Mouse (Mus musculus) lung, postnatal 10 days (tissue): Measurements from ENCODE around the gene Cmtm7.

ENCODE experiments used
- DNase-seq: peaks from one replicate; pipeline ENCODE4 v3.0.0; 2021

Gene Cmtm7

DNA sequence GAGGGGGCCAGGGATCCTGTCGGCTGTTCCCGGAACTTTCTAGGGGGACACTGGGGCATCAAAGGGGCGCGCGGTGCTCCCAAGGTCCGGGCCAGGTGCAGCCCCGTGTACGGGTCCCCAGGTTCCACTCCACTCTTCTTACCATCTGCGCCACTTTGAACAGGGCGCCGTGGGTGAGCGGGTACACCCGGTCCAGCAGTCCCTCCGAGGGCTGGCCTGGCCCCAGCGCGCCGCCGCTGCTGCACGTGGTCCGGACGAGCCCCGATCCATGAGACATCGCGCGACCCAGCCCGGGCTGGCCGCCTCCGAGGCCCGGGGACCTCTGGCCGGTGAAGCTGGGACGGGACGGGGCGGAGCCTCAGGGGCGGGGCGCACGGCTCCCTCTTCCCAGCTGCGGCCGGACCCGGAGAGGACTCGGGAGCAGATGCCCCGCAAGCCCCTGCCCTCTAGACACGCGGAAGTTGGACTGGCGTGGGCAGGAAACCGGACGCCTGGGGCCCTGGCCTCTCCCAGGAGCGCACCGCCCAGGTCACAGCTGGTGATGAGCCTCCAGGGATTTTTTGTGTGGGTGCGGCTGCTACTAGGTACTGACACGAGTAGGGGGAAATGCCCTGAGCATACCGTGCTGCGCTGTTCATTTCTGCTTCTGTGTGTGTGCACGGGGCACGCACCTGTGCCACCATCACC is at the start of gene Cmtm7:
Gene Cmtm7, minus strand, starts transcription at position 331 of the 687 bp plus-strand sequence.
- DNase-seq: peak; percentile 87

DNA sequence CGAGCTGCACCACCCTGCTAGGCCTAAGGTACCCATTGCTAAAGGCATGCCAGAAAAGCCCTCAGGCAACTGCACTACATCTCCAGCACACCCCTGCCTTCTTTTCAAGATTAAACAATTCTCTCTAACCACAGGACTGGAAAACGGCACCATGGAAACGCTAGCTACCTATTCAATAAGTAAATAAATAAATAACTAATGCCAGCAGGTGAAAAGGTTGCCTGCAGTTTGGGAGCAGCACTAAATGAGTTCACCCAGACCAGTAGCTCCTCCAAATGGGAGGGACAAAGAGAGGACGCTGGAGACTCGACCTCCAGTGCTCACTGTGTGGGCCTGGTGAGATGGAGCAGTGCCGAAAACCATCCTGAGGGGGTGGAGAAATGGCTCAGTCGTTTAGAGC is 48.7 kb upstream of the Cmtm7 start:
- no peak for DNase-seq

DNA sequence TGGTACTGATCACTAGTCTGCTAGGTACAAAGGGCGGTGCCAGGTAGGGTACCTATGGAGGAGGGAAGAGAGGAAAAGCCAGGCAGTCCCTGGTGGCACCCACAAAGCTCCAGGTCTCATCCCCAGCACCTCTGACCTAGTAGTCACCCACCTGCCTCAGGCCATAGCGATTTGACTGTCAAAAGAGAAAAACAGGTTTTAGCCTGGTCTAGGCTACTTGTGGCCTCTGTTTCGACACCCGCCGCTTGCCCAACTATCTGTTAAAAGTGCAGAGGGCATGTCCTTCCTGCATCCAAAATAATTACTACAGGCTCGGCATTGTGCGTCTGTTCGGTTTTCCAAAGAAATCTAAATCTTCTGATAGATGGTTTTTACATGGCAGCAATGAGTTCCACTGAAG is 48.0 kb upstream of the Cmtm7 start:
- no peak for DNase-seq

DNA sequence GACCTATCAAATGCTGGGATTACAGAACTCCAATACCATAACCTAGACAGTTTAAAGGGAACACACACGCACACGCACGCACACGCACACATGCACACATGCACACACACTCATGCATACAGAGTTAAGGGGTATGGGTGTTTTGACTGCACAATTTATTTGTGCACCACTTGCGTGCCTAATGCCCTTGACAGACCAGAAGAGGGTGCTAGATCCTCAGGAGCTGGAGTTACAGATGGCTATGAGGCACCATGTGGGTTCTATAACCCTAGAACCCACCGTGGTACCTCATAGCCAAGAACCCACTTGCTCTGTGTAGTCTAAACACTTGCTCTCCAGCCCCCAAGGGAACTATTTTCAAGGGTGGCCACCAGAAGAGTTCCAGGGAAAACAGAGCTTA is 46.7 kb upstream of the Cmtm7 start:
- DNase-seq: no peak

DNA sequence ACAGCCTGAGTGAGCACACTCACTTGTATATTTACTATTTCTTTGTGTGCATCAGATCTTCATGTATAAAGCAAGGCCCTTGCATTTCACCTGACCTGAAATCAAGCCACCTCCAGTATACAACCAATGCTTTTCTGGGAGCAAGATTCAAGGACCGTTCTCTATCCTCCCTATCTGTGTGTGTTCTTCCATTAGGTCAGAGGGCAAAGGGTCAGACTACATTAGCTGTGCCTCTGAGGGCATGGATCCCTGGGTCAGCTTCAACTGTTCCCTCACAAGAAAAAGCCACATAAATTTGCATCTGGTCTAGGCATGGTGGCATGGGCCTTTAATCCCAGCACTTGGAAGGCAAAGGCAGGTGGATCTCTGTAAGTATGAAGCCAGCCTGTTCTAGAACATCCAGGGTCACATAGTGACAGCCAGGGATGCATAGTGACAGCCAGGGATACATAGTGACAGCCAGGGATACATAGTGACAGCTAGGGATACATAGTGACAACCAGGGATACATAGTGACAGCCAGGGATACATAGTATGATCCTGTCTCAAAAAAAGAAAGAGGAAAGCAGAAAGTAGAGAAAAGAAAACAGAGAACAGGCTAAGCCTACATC is 45.7 kb upstream of the Cmtm7 start:
- DNase-seq: no peak

DNA sequence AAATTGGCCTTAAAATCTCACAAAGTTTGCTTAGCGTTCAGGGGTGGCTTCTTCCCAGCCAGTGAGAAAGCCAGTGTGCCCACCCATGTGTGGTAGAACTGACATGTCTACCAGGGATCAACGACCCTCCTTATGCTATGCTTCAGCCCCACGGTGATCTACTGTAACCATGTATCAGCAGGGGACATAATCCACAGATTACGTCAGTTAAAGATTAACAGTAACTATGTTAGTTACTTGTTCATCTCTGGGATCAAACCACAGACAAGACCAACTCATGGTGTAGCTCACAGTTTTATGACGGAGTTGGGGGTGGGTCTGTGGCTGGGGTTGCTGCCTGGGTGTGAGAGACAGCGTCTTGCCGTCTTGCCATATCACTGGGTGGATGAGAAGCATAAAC is 42.5 kb upstream of the Cmtm7 start:
- DNase-seq: no peak

DNA sequence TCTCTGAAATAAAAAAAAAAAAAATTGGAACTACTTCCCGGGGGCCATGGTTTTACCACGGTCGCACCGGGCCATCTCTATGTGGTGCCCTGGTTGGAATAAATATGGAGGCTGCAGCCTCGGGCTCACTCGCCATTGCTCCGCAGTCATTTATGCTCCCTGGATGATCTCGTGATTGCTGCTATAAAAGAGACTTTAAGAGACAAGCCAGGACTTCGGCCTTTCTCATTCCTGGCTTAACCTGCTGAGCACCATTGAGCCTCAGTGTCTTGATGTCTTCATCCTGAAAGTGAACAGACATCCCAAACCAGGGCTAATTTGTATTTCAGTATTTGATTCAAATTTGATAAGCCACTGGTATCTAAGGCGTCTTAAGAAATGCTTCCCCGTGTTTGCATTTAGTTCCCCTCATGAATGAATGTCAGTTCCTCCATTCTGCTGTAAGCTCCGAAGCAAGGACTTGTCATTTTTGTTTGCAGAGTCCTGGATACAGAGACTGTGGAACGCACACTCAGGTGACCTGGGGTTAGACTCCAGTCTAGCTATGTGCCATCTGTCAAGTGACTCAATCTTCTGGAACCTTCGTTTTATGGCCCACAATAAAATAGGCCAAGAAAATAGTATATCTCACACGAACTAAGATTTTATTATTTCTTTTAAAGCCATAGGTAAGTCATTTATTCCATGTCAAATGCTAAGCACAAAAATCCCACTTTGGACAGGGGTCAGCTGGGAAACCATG is 40.1 kb upstream of the Cmtm7 start:
- no peak for DNase-seq

DNA sequence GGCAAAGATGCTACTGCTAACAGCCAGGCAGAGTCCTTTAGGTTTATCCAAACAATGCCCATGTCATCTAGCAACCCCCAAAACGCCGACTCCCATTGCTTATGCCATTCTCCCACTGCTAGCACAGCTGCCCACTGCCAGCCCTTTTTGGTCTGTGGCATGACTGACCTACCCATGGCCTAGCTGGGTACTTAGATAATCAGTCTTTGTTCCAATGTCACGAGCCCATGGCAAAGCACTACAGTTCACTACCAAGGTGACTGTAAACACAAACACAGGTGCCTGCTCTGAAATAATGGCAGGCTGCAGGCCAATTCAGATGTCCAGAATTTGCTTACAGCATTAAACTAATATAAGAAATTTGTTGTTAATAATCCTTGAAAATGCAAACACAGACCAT is 37.3 kb upstream of the Cmtm7 start:
- DNase-seq: no peak

DNA sequence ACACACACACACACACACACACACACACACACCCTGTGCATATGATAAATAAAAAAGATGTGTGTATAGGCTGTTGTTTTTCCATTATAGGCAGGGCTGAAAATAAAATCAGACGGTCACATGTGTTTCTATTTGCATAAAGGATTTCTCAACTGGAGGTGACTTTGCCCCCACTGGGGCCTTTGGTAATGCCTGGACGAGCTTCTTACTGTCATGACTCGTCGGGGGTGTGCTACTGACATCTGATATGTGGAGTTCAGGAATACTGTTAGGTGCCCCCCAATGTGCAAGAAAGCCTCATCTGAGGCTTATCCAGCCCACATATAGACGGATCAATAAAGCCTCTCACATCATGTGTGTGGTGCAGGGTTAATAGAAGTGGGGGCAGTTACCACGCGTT is 35.4 kb upstream of the Cmtm7 start:
- no peak for DNase-seq

DNA sequence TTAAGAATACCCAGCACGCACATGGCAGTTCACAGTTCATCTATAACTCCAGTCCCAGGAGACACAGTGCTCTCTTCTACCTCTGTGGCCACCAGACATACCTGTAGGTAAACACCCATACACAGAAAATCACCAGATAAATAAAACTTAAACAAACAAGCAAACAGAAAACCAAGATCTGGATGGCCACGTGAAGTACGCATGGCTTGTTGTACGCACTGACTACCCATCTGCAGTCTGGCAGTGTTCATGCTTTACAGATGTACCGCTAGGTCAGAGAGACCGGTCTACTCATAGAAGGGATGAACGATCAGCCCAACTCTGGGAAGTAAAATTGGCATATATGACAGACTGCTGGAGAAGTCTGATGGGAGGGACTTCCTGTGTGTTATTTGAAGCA is 34.5 kb upstream of the Cmtm7 start:
- no peak for DNase-seq

DNA sequence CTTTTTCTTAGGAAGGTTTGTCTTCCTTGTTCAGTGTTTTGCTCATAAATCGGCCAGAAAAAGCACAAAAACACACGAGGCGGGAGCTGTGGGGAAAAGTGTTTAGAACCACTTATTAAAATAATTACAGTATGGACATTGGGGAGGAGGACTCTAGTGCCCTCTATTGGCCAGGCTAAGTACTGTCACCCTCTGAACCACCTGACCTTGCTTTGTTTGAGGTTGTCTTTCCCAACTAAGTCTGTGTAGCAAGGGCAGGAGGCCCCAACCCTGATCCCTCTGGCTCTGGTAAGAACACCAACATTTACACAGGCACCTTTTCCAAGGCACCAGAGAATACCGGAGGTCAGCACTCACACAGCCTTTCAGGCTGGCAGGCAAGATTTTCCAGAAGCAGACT is 33.7 kb upstream of the Cmtm7 start:
- peak; percentile 63 for DNase-seq

DNA sequence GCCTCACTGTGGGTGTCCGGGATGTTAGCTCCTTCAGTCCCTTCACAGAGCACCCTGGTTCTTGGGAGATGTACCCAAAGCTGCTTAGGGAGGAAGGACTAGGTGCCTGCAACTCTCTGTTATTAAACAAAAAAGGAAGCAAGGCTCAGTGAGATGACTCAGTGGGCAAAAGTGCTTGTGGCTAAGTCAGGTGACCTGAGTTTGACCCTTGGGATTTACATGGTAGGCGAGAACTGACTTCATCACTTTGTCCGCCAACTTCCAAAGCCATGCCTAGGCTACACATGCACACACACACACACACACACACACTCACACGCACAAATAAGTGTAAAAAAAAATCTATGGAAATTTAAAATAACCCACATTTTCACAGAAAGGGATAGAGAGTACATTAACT is 30.3 kb upstream of the Cmtm7 start:
- no peak for DNase-seq

DNA sequence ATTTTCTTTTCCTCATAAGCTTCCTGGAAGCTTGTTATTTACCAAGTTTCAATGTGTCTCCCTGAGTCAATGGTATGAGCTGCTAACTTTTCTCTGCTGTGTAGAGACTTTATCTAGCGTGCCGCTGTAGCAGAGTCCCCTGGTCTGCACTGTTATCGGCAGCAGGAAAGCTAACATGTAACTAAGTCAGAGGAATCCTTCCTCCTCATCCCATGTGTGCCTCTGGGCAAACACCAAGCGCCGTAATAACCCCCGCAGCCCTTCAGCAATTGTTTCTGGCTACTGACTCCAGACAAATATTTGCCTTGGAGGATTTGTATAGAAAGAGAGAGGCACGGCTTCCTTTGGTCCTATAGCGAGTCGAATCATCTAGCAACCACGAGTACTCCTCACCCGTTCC is 29.2 kb upstream of the Cmtm7 start:
- DNase-seq: no peak

DNA sequence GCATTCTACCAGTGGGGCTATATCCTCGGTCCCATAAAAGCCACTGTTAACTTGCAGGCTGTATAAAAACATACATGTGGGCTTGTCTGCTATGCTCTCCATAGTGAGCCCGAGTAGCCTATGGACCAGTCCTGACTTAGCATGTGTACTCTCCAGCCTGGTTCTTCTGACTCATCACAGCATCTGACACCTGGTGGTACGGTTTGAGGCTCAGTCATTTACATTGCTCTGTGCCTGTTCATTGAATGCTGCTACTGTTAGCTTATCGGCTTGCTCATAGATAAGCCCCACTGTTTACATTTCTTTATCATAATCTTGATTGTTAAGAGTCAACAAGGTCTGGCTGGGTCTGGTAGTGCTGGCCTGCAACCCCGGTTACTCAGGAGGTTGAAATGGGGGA is 27.0 kb upstream of the Cmtm7 start:
- DNase-seq: no peak

DNA sequence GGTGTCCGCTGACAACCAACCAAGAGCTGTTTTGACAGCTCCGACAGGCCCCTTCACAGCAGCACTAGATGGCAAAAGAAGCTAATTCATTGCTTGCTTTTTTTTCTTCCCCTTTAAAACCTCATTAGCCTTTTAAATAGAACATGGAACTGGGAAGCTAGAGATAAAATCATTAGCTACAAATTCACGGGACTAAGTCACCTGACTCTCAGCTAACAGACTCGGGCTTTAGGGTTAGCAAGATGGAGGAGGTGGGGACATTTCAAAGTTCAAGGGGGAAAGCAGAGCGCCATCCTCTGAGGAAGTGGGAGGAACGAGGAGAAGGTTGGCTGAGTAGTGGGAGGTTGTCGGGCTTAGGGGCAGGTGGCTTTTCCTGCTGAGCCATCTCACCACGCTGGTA is 25.6 kb upstream of the Cmtm7 start:
- DNase-seq: no peak

DNA sequence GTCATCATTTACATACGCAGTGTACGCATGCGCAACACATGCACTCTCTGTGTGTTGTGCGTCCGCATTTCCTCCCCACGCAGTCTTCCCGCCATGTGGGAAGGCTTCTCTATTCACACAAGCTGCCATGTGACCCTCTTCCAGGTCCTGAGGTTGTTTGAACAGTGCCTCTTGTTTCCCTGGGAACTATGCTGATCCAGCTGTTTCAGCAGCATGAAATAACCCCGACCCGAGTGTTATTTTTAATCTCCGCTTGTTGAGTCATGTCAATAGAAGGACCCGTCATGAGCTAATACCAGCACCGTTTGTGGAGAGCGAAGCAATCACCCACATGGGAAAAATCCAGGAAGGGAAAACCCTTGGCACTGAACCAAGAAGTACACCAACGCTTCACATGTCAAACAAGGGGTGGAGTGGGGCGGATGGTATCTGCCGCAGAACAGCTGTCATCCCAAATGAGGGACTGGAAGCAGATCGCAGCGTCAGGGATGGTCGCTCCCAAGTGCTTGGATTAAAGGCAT is 23.6 kb upstream of the Cmtm7 start:
- peak; percentile 80 for DNase-seq

DNA sequence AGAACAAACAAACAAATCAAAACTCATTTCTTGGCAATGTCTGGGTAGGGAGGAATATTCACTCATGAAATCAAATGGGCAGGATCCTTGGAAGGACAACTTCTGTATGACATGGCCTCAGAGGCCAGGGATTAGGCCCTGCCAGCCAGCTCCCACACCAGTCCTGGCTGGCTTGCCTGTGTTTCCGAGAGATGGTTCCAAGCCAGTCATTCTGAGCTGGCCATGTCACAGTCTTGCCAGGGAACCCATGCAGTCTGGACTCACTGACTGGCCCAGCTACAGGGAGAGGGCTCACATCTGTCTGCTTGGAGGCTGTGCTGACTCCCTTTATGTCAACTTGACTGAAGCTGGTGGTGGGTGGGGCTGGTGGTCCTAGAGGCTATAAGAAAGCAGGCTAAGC is 20.5 kb upstream of the Cmtm7 start:
- DNase-seq: peak; percentile 42

DNA sequence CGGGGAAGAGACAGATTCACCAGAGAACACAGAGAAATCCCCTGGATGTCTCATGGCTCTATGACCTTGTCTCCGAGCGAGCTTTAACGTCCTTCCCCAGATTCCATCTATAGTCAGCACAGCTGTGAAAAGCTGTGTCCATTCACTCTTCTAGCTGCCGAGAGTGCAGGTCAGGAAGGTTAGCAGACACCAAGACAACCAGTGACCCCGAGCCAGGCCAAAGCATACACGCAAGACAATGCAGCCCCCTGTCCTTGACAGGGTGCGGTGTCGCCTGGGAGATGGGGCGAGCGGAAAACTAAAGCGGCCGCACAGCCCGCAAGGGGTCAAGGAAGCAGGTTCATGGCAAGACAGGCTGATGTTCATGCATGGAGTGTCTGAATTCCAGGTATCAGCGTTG is 19.6 kb upstream of the Cmtm7 start:
- no peak for DNase-seq

DNA sequence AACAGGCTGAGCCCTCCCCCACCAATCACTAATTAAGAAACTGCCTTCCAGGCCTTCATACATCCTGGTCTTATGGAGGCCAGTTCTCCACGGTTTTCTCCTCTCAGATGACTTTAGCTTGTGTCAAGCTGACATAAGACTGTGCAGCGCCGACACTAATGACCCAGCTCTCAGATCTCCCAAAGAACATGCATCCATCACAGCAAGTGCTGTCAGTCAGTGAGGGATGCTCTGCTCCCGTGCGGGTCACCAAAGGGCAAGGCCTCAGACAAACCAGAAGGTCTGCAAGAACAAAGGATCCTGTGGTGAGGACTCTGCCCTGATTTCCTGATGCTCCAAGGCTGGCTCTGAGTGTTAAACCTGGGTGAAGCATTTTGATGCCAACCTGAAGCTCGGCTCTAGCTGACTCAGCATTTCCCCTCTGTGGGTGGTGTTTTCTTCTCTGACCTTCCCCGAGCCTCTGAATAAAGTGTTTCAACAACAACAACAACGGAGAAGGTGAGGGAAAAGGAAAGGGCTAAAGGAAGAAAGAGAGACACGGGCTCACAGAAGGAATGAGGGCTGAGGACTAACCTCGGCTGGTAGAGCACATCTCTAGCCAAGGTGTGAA is 17.9 kb upstream of the Cmtm7 start:
- no peak for DNase-seq

DNA sequence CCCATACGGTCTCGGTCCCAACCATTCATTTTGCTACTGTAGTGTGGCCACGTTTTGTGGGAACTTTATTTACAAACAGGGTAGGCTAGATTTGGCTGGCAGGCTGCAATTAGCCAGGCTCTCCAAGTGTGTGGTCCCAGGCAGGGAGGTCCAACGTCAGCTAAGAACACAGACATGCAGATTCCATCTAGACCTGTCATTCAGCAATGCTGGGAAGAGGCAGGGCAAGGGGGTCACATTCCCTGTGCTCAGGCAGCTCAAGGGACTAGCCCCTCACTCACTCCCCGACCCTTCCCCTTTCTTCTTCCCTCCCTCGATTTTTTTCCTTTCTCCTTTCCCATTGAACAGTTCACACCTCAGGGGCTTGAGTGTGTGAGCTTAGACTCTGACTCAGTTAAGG is 17.2 kb upstream of the Cmtm7 start:
- peak; percentile 20 for DNase-seq

DNA sequence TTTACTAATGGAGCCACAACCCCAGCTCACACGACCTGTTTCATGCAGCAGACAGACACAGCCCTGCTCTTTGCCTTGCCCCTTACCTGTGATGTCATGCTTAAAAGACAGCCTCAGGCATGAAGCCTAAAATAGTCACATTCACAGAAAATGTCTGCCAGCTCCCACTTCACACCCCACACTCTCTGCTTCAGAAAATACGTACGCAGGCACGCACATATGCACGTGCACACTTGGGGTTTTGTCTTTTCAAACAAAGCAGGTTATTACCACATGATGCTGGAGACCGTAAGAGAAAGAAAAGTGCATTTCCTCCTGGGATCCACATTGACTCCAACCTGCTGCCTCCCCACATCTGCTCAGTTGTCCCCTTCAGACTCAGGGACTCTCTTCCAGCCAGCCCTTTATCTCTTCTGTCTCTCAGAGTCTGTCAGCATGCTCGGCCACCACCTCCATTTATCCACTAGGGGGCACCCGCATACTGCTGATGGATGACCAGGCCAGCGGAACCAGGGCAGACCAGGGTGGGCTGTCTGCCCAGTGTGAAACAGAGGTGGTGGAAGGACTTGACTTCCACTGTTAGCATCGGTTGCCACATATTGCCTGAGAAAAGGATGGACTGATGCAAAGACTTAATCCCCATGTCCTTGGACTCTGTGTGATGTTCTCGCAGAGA is 15.8 kb upstream of the Cmtm7 start:
- peak; percentile 93 for DNase-seq

DNA sequence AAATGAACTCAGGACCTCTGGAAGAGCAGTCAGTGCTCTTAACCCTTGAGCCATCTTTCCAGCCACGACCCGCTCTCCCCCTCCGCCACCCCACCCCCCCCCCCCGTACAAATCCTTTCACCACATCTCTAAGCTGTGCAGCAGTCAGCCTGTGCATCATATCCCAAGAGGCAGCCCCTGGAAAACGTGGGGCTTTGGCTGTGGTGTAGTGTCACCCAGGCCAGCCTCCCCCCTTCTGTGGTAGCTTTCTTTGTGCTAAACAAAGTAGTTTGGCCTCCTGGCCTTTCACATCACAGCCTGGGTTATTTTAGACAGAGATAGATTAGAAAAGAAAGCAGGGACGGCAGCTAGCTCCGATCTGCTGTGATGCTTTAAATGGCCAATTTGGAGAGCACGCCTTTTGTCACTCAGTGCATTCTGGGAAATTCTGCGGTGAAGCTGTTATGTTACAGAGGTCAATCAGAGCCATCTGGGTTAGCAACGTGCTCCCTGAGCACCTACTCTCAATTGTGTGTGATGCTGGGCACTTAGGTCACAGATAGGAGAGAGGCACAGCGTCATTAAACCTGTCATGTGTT is 14.9 kb upstream of the Cmtm7 start:
- no peak for DNase-seq

DNA sequence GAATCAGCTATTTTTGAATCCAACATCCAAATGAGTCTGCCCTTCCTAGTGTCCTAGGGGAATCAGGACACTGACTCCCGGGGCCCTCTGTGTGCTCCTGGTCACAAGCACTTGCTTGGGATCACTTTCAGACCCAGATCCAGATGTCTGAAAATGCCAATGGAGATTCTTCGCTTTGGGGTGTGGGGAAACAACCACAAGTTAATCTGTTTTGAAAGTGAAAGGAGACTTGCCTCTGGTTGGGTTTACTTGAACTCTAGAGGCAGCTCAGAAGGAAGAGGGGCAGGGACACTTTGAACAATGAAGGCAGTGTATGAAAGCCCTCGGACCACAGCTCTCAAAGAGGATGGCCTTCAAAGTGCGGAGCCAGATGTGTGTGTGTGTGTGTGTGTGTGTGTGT is 12.8 kb upstream of the Cmtm7 start:
- DNase-seq: no peak
